Mouse (Mus musculus): ENCODE results near the gene Nlrp4c. TPM values are rescaled to one million over a fixed set of nuclear protein-coding genes. Genes with fewer than 3 reads are reported as not detected.

The Nlrp4c gene
- polyA plus RNA-seq, 1 experiment from 2014 or later = not detected

- Histone ChIP-seq H3K9me3 (no peaks in the 10 kb centered on the region), H3K4me1 (peaks cover 5% of the 10 kb centered on the region; the same call in 1 of the 2 replicates), H3K27ac (replicated peaks) (no peak overlapping the region), H3K4me3 (no peak overlapping the region), H3K36me3 (replicated peaks) (peaks cover 9% of the 10 kb centered on the region), H3K27me3 (replicated peaks; ENCODE audit: low read depth, poor library complexity, severe bottlenecking) (no peaks in the 10 kb centered on the region)
- no peak for DNase-seq (ENCODE audit: low spot score)
- 88% methylated on average over 7 of the region's 7 CpGs for WGBS
Observed at GRCm38 (mm10) chr7:6146194-6146981, 101.4 kb downstream of the Nlrp4c start.

DNA sequence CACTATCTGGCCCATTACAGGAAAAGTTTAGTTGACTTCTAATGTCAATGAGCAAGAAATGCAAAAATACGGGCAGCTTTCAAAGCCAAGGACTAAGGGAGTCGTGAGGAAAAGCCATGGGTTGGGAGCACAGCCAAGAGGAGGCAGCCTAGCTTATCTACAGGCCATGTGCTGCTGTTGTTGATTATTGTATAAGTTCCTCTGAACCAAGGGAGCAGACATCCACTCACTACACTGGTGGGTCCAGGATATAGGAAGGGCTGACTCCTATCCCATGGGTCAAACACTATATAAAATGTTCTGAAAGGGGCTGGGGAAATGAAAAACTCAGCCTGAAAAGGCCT, 102.0 kb downstream of the Nlrp4c start:
- no peak overlapping the region for H3K4me3 ChIP-seq
- no peaks in the 10 kb centered on the region for H3K27me3 ChIP-seq (replicated peaks; ENCODE audit: low read depth, poor library complexity, severe bottlenecking)
- 87% methylated on average over 2 of the region's 2 CpGs for WGBS
- no peaks in the 10 kb centered on the region for H3K9me3 ChIP-seq
- DNase-seq (ENCODE audit: low spot score) = no peak
- no peak overlapping the region for H3K27ac ChIP-seq (replicated peaks)
- peaks cover 5% of the 10 kb centered on the region; the same call in 1 of the 2 replicates for H3K4me1 ChIP-seq
- H3K36me3 ChIP-seq (replicated peaks) = peaks cover 3% of the 10 kb centered on the region

DNA sequence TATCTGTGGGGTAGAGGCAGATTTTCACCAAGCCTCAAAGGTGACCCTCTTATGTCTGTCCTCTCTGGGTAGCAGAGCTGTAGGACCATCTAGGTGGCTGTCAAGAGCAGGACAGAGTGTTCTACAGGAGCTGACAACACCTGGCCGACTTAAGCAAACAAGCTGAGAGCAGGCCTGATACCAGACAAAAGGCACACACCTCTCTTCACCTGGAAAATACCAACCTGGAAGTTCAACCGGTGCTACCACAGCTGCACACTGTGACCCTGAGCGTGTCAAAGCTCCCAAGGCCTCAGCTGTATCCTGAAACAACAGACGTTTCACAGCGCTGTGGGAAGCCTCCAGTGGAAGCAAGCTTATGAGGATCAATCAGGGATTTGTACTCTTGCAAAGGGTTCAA, 102.7 kb downstream of the Nlrp4c start:
- WGBS = 87% methylated on average over 5 of the region's 5 CpGs
- H3K9me3 ChIP-seq = no peaks in the 10 kb centered on the region
- H3K4me3 ChIP-seq = no peak overlapping the region
- H3K36me3 ChIP-seq (replicated peaks) = peaks cover 3% of the 10 kb centered on the region; the same call in 1 of the 2 replicates
- H3K27ac ChIP-seq (replicated peaks) = no peak overlapping the region
- no peak for DNase-seq (ENCODE audit: low spot score)
- H3K4me1 ChIP-seq = peaks cover 5% of the 10 kb centered on the region; the same call in 1 of the 2 replicates
- H3K27me3 ChIP-seq (replicated peaks; ENCODE audit: low read depth, poor library complexity, severe bottlenecking) = no peaks in the 10 kb centered on the region

DNA sequence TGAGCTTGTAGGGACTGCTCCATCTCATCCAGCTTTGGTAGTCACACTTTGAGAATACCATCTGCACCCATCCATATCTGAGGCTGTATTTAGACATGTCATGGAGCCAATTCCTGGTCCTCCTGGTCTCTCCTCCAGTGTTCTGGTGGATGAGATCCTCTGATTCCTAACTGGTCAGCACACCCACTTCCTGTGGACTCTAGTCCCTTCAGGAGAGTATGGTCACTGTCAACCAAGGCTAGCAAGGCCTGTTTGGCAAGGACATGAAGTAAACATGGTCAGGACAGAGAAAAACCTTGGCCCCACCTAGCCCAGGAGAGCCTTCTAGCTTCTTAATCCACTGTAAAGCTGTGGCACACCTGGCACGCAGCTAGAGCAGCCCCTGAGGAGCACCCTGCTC, 106.3 kb downstream of the Nlrp4c start:
- no peak overlapping the region for H3K4me3 ChIP-seq
- no peak overlapping the region for H3K27ac ChIP-seq (replicated peaks)
- peaks cover 8% of the 10 kb centered on the region; the same call in 1 of the 2 replicates for H3K36me3 ChIP-seq (replicated peaks)
- DNase-seq (ENCODE audit: low spot score) = no peak
- H3K9me3 ChIP-seq = 0 out of 2 replicates have a peak, but pooled peaks cover 7% of the 10 kb centered on the region
- 84% methylated on average over 1 of the region's 1 CpGs for WGBS
- H3K27me3 ChIP-seq (replicated peaks; ENCODE audit: low read depth, poor library complexity, severe bottlenecking) = no peaks in the 10 kb centered on the region
- peaks cover 23% of the 10 kb centered on the region for H3K4me1 ChIP-seq

GRCm38 (mm10) chr7:6152036-6152435, 107.1 kb downstream of the Nlrp4c start:
- Histone ChIP-seq H3K4me1 (peaks cover 29% of the 10 kb centered on the region), H3K36me3 (replicated peaks) (peaks cover 8% of the 10 kb centered on the region; the same call in 1 of the 2 replicates), H3K27ac (replicated peaks) (no peak overlapping the region), H3K4me3 (no peak overlapping the region), H3K27me3 (replicated peaks; ENCODE audit: low read depth, poor library complexity, severe bottlenecking) (no peaks in the 10 kb centered on the region), H3K9me3 (0 out of 2 replicates have a peak, but pooled peaks cover 7% of the 10 kb centered on the region)
- WGBS = 86% methylated on average over 3 of the region's 3 CpGs
- DNase-seq (ENCODE audit: low spot score) = no peak

- WGBS = 93% methylated on average over 3 of the region's 3 CpGs
- DNase-seq (ENCODE audit: low spot score) = no peak
- H3K27me3 ChIP-seq (replicated peaks; ENCODE audit: low read depth, poor library complexity, severe bottlenecking) = no peaks in the 10 kb centered on the region
- 0 out of 2 replicates have a peak, but pooled peaks cover 7% of the 10 kb centered on the region for H3K9me3 ChIP-seq
- H3K36me3 ChIP-seq (replicated peaks) = peaks cover 8% of the 10 kb centered on the region; the same call in 1 of the 2 replicates
- H3K4me1 ChIP-seq = peaks cover 29% of the 10 kb centered on the region
- H3K4me3 ChIP-seq = no peak overlapping the region
- H3K27ac ChIP-seq (replicated peaks) = no peak overlapping the region
Observed at GRCm38 (mm10) chr7:6153131-6153530, 108.2 kb downstream of the Nlrp4c start.

DNA sequence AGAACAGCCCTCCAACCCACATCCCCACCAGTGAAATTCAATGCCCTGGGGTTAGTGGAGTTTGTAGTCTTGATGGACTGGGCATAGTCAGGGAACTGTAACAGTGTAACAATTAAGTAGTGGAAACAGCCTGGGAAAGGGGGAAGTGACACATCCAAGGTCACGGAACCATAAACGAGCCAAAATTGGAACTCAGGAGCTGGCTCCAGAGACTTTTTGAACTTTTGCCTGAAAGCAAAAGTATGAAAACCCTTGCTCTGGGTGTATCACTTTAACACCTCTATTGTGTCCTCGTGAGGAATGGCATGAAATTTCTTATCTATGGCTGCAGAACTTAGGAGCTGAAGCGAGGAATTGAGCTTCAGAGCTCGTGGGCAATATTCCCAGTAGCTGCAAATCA, 109.2 kb downstream of the Nlrp4c start:
- 89% methylated on average over 5 of the region's 5 CpGs for WGBS
- Histone ChIP-seq H3K4me1 (peaks cover 24% of the 10 kb centered on the region), H3K27me3 (replicated peaks; ENCODE audit: low read depth, poor library complexity, severe bottlenecking) (no peaks in the 10 kb centered on the region), H3K9me3 (0 out of 2 replicates have a peak, but pooled peaks cover 8% of the 10 kb centered on the region), H3K36me3 (replicated peaks) (peaks cover 8% of the 10 kb centered on the region; the same call in 1 of the 2 replicates), H3K4me3 (peak overlapping the region; percentile 87), H3K27ac (replicated peaks) (no peak overlapping the region)
- DNase-seq (ENCODE audit: low spot score) = no peak

Other genes starting within 250 kb of the Nlrp4c start
- not detected in 2 replicates for gene Vmn1r63, start 239.7 kb upstream of the Nlrp4c start, polyA plus RNA-seq (2016; fragmentation: Nextera tagmentation; extraction: Ambion mirVana)
- gene Vmn1r64, start 160.6 kb upstream of the Nlrp4c start, polyA plus RNA-seq (2016; fragmentation: Nextera tagmentation; extraction: Ambion mirVana) = not detected in 2 replicates
- gene Vmn1r65, start 34.2 kb upstream of the Nlrp4c start, polyA plus RNA-seq (2016; fragmentation: Nextera tagmentation; extraction: Ambion mirVana) = not detected in 2 replicates
- 23.5 and 26.1 TPM in 2 replicates for gene Zfp787, start 110.8 kb downstream of the Nlrp4c start, polyA plus RNA-seq (2016; fragmentation: Nextera tagmentation; extraction: Ambion mirVana)
- 85.1 and 86.3 TPM in 2 replicates for gene Zfp444, start 127.1 kb downstream of the Nlrp4c start, polyA plus RNA-seq (2016; fragmentation: Nextera tagmentation; extraction: Ambion mirVana)
- not detected in 2 replicates for gene Galp, start 151.9 kb downstream of the Nlrp4c start, polyA plus RNA-seq (2016; fragmentation: Nextera tagmentation; extraction: Ambion mirVana)
- gene Zscan5b, start 177.1 kb downstream of the Nlrp4c start, polyA plus RNA-seq (2016; fragmentation: Nextera tagmentation; extraction: Ambion mirVana) = not detected in 2 replicates
- not detected in 2 replicates for gene Epp13, start 207.5 kb downstream of the Nlrp4c start, polyA plus RNA-seq (2016; fragmentation: Nextera tagmentation; extraction: Ambion mirVana)
- gene Zfp667, start 241.4 kb downstream of the Nlrp4c start, polyA plus RNA-seq (2016; fragmentation: Nextera tagmentation; extraction: Ambion mirVana) = 6.0 and 6.6 TPM in 2 replicates

Data from embryonic facial prominence, embryonic 10.5 days (tissue).